Mouse (Mus musculus) heart, postnatal 4 days (tissue): ENCODE results near the gene Tbc1d9b. TPM values are rescaled to one million over a fixed set of nuclear protein-coding genes. Genes with fewer than 3 reads are reported as not detected.
"Not testable (repeated sequence)": the region's sequence is repeated elsewhere in the genome, so short reads cannot be mapped to it uniquely, and the experiment has no call there.

ENCODE experiments used
- DNase-seq: peaks from one replicate; pipeline ENCODE4 v3.0.0; 2021
- total RNA-seq, 2 experiments: library from RNA; stranded (reverse); gene quantifications; 2 replicates each; pipeline ENCODE4 v1.2.3; 2021

Gene Tbc1d9b
- total RNA-seq: 10 to 100 TPM; 40.6 to 42.4 TPM

DNA sequence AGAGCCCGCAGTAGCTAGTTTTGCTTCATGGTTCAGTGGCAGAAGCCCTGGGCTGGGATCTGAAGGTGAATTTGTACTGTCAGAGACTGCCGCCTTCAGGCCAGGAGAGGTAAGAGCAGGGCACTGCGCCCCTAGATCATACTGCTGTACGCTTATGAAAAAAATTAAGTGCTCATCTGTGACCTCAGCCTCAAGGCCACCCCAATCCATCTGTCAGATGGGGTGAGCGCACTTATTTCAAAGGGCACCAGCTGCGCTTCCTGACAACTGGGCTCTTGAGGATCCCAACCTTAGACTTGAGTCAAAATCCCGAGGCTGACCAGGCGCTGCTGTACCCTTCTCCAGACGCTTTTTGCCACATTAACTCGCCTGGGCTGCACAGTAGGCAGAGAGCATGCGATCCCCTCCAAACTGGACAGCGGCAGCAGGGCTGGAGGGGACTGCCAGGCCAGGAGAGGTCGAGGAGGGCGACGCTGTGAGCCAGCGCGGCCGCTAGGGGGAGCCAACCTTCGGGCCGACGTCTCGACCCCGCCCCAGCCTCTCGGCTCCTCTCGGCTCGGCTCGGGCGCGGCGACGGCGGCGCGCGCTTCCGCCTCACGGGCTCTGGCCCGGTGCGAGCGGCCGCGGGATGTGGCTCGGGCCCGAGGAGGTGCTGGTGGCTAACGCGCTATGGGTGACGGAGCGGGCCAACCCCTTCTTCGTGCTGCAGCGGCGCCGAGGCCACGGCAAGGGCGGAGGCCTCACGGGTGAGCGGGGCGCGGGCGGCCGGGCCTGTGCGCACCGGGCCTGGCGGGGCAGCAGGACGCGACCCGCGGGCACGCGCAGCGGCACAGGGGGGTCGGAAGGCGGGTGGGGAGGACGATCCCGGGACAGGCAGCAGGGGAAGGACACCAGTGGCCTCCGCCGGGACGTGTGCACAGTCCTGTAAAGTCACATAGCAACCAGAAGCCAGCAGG lies at the start of gene Tbc1d9b:
Gene Tbc1d9b (plus strand): TSS at position 586 of the 956 bp plus-strand sequence.
- peak; percentile 95 for DNase-seq

DNA sequence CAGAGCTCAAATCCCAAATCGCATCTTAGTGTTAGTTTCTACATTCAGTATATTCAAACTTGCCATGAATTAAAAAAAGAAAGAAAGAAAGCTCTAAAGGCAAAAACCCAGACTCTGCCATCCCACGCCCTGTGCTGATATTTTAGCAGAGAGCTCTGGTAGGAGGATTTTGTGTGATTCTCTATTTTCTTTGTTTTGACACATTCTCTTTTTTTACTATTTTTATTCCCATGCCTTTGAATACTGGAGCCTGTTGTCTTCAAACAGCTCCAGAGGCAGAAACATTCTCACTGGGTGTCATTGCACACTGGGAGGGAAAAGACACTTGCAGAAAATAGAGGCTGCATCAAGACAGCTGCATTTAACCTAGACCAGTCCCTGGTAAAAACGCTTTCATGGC lies 45.0 kb upstream of the Tbc1d9b start:
- DNase-seq: no peak

DNA sequence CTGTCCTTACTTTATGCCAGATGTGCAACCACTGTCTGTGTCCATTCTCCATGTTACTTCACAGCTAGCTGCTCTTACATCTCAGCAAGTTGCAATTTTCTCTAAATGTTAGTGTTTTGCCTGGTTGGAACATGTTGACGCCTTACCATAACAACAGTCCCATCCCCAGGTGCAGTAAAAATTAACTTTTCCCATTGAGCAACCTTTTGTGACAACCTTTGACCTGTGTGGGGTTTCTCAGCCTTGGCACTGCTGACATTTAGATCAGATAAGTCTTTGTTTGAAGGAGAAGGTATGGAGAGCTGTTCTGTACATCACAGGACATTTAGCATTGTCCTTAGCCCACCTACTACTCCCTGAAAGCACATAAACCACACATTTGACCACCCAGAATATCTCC lies 41.4 kb upstream of the Tbc1d9b start:
- no peak for DNase-seq

DNA sequence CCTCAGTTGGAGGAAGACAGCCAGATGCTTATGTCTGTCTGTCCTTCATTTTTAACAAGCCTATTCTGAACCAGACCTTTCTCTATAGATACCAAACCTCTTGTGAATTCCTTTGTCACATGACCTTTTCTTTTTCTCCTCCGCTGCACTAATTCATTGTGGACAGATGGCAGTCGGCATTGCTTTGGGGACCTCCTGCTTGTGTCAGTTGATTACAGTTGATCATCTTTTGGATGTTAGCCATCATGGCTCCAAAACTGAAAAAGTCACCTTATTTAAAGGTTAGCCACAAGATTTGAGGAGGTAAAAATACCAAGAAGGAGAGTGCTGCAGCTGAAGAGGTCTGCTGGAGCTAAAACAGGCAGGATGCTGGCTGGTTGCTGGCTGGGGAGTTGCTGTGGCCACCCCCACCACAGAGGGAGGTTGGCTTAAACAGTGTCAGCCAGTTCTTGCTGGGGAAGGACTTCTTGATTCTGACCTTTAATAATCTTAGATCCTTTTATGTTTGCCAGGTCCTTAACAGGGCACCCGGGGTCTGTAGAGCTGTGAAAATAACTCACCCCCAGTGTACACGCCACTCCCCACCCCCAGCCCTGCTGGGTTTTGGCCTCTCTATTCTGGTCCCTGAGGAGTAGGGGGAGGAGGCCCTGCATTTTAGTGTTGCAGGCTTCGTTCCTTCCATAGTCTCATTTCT lies 40.1 kb upstream of the Tbc1d9b start:
- DNase-seq: no peak

DNA sequence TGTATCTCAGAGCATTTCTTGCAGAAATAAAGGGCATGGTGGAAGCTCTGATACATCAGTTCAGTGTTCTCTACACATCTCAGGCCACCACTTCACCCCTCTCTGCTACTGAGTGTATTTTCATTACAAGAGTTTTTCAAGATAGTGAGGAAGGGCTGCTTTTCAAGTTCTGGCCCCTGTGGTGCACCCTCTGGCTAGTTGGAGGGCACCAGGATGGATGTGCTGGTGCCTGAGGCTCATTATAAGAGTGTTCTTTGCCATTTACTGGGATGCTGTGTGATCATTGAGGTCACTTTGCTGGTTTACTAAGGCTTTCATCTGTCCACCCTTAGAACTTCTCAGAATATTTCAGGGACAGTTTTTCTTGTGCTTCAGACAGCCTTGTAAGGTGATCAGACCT lies 39.5 kb upstream of the Tbc1d9b start:
- no peak for DNase-seq

DNA sequence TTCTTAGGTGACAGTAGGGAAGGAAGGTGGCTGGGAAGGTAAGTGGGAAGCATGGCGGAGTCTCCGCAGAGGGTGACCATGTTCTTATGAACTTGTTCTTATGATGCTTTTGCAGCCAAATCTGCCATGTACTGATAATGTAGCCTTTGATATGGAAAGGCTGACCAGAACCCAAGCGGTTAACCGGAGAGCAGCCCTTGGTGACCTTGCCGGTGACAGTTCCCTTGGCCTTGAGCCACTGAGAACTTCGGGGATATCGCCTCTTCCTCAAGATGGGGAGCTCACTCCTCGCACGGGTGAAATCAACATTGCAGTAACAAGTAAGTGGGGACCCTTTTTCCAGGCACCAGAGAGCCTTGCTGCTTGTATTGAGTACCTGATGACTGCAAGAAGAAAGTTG lies 35.5 kb upstream of the Tbc1d9b start:
- no peak for DNase-seq

DNA sequence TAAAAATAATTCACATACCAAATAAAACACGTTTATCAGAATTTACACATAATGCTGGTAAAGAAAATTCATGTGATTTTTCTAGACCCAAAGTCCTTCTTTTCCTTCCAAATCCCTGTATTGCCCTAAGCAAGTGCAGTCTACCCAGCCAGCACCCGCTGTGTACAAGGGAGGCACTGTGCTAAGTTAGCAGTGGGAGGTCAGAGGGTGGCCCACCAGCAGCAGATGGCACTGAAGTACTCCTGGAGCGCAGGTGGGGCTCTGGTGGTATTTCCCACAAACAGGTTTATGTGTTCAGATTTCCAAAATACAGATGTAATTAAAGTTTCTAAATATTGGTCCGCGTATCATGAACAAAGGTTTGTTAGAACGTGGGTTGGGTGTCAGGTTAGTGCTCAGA lies 34.1 kb upstream of the Tbc1d9b start:
- no peak for DNase-seq

DNA sequence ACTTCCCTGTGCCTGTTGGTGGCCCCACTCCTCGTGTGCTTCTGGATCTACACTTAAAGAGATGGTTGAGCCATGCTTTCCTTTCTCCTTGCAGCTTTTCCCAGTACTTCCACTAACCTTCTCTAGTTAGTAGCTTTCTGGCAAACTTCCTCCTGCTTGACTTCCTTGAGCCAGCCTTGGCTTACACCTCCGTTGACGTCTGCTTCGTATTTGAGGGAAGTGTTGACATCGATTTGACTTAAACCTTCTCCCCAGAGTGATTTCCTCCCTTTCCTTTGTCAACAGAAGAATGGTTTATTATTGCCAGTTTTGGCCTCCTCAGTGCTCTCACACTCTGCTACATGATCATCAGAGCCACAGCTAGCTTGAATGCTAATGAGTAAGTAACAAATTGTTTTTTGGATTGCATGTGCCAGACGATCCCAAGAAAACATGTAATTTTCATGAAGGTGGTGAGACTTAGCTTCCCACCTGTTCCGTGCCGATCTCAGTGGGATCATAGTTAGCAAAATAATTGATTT lies 32.2 kb upstream of the Tbc1d9b start:
- peak; percentile 32 for DNase-seq

DNA sequence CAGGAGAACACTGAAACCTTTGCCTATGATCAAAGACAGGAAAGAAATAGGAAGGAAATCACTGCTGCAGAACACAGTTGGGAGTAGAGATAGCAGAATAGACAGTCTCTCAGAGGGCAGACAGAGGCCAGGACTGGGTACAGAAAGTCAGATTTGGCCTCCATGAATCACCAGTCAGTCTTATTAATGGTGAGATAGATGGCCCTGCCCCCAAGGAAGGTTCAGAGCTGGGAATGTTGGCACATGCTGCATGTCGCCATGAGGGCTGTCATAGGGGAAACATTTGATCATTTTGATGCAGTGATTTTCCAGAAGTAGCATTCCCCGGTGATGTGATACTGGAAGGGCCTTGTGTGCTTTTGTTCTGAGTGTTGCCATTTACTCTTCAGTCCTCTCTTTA lies 31.5 kb upstream of the Tbc1d9b start:
- DNase-seq: no peak

DNA sequence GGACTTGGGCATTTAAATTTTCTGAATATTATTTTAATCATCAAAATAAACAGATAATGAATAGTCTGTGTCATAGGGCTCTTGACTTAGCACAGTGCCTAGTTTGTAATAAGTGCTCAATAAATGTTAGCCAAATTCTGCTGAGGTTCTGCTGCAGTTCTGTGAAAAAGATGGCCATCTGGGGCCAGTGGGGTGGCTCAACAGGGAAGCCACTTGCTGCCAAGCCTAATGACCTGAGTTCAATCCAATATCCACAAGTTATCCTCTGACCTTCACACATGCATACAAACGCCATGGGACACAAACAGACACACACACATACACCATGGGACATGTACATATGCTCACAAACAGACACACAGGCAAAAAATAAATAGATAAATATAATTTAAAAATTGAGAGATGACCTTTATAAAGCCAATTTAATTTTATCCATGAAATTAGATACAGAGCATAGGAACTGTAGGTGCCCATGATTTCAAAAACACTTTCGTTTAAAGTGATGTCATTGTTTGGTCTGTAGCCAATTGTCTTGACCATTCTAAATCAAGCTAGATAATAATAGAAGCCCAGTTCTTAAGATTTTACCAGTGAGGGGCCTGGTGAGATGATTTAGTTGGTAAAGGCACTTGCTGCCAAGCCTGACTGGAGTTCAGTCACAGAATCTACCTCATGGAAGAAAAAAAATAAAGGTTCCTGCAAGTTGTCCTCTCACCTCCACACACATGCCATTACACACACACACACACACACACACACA lies 30.5 kb upstream of the Tbc1d9b start:
- no peak for DNase-seq

DNA sequence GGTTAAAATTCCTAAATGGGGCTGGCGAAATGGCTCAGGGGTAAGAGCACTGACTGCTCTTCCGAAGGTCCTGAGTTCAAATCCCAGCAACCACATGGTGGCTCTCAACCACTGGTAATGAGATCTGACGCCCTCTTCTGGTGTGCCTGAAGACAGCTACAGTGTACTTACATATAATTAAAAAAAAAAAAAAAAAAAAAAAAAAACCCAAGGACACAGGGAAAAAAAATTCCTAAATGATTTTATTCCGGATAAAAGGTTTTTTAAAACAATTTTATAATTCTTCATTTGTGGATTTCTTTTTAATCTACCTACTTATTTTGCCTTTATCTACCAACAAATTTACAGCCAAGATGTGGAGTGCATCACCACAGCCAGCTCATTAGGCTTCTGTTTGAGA lies 29.2 kb upstream of the Tbc1d9b start:
- DNase-seq: not testable (repeated sequence)

DNA sequence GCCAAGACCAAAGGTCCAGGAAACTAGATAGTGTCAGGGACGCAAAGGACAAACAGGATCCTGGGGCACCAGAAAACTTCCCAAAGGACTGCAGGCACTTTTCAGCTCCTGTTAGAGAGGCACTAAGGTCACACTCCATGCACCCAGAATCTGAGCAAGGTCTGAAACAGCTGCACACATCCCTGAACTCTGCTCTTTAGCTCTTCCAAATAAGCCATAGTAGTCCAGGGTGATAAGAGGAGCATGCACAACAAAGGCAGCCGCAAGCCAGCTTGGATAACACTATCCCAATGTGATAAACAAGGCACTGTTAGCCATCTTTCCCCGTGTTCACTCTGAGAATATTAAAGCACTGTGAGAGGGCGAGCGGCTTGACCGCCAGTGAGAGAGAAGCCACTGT lies 27.2 kb upstream of the Tbc1d9b start:
- no peak for DNase-seq

DNA sequence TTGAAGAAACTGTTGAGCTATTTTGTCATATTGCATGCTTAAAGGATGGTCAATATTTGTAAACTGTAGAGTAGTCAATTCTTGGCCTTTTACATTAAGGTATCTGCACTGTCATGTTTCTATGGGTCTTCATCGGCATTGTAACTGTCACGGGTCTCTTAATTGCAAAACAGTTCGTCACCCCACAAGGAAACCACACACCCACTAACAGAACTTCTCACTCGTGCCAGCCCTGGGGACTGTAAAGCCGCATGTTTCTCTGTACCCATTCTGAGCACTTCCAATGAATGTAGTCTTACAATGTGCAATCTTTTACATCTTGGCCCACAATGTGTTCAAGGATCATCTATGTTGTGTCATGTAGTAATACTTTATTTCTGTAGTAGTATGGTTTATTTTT lies 26.0 kb upstream of the Tbc1d9b start:
- no peak for DNase-seq

DNA sequence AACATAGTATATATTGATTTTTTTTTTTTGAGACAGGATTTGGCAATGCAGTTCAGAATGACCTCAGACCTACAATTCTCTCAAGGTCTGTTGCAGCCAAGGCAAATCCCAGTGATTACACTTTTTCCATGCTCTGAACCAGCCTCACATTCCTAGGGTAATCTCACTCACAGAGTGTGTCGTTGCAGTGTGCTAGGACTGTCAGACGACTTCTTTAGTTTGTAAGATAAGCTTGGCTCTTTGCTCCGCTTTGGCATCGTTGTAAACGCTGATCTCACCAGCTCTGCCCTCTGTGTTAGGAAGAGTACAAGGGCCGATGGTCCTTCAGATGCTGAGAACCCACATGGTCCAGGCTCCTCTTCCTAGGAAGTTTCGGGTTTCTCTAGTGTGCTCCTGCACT lies 25.2 kb upstream of the Tbc1d9b start:
- peak; percentile 42 for DNase-seq

DNA sequence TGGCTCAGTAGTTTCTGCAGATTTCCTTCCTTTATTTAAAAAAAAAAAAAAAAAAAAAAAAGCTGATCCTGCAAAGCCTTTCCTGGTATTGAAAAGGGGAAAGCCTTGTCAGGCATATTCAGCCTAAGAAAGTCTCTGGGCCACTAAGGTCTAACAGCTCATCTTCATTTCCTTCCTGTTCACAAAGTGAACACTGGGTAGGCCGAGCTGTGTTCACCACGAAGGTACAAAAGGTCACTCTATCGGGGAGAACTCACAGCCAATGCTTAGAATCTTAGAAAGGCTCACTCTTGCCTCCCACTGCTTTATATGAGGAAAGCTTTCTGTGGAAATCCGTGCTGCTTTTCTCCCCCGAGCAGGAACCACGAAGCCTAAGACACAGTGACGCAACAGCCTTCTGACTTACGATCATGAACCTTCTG lies 22.4 kb upstream of the Tbc1d9b start:
- DNase-seq: no peak

DNA sequence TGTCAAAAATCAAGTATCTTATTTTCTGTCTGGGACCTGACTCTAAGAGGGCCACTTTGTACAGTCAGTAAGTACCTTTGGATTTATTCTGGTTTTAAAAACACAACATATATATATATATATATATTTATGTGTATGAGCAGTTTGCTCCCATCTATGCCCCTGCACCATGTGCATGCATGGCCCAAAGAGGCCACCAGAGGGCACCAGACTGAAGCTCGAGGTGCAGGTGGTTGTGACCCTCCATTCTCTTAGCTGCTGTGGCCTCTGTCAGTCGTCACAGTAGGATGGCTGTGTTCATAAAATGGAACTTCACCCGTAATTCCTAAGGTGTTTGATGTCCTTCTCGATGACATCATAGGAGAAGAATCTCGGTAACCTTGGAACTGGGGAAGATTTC lies 16.9 kb upstream of the Tbc1d9b start:
- DNase-seq: peak; percentile 84

DNA sequence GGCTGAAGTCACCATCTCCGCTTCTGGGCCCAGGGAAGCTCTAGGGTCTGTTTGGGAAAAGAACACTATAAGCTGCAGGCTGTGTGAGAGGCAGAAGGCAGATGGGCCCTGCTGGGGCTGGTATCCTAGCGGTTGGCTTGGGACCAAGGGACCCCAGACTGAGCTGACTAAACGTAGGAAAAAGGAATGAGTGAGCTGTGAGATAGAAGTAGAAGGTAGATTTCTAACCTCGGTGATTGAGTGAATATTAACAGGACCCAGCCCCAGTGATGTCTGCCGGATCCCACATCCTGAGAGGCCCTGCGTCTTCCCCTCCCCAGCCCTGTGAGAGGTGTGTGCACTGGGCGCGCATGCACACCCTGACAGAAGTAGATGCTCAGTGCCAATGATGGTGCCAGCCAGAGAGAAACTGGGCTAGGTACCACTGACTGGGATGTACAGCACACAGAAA lies 8.5 kb upstream of the Tbc1d9b start:
- no peak for DNase-seq

DNA sequence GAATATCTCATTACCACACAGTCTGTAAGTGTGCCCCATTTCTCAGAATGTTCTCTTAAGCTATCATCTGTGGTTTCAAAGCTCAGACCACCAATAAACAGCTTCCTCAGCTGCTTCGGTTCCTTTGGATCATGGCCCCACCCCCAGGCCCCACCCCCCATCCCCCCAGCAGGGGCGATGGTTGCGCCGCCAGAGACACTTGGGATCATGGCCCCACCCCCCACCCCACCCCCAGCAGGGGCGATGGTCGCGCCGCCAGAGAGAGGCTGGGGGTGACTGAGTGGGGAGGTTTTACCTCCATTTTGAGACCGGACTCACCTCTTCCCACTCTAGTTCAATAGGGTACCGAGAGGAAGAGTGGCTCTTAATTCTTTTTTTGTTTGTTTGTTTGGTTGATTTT lies 3.4 kb upstream of the Tbc1d9b start:
- DNase-seq: no peak

DNA sequence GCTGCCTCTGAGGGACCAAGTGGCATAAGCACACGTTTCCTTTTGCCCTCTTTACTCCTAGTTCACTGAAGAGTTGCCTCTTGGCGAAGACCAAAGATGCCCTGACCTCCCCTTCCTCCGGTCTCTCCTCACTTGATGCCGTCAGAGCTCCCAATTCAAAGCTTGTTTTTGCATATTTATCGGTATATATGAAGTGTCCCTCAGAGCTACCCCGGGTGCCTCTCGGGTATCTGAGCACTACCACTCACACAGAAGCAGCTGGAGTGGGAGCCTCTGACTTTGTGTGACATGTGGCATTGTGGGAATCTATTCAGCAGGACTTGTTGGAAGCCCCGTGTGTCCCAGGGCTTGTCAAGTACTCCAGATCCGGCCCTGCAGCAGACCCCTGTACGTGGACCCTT lies 605 bp downstream of the Tbc1d9b start:
- DNase-seq: no peak

DNA sequence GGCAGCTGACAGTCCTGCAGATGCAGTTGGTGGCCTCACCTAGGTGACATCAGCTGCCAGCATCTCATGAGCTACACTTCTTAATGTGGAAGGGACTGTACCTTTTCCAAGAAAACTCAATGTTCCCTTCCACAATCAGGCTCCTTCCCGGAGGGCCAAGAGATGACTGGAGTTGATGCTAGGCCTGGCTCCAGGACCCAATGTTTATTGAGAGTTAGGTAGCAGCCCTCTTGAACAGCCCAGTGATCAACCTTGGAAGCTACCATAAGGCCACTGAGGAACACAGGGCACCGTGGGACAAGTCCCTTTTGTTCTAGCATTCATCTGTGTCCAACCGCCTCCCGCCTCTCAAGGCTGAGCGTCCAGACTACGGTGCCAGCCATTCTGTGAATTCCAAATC lies 1.1 kb downstream of the Tbc1d9b start:
- no peak for DNase-seq

DNA sequence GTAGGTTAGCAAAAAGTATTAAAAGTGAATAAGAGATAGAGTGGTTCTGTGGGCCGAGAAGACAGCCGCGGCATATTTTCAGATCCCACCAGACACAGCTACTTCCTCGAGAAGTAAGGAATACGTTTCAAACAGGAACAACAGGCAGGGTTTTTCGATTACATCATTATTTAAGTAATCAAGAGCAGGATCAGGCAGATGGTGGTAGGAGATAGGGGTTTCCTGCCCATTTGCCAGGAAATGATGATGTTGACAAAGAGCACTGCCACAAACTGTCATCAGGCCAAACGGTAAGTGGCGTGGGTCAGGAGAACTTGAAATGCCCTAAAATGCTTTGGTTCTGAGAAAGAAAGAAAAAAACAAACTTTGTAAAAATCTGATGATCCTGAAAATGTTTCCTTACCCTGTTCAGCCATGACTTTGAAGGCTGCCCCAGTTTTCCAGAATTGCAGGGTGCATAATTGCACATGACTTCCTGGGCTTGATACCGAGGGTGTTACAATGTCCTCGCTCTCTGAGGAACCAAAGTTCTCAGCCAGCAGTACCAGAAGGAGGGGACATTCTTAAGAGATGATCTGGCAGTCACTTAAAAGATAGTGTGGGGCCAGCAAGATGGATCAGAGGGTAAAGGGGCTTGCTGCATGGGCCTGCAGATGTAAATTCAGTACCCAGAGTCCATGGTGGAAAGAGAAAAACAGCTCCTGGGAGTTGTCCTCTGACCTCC lies 3.1 kb downstream of the Tbc1d9b start:
- DNase-seq: no peak

DNA sequence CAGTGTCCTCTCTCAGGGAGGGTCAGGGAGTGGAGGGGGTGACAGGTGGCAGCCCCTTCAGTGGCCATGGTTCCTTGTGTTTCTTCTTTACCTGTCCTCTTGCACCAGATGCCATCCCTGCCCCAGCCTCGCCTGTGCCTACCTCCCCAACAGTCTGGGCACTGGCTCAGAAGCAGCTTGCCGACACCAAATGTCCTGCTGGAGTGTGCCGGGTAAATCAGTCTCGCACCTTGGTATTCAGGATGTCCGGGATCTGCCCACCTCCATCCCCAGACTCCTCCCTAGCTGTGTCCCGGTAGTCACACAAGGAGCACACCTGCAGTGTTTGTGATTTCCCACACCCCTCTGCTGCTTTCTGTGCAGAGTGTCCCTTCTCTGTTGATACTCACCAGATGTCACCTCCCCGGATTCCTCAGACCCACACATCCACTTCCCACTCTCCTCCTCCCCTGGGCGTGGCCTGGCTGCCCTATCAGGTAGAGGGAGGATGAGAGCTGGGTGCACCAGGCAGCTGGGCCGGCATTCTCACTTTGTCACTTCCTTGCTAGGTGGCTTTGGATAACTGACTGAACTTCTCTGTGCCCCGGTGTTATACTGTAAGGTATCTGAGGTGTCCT lies 7.1 kb downstream of the Tbc1d9b start:
- DNase-seq: no peak
